Comparison of ENCODE assay signal across 30 mouse cellular contexts in the genomic region with DNA sequence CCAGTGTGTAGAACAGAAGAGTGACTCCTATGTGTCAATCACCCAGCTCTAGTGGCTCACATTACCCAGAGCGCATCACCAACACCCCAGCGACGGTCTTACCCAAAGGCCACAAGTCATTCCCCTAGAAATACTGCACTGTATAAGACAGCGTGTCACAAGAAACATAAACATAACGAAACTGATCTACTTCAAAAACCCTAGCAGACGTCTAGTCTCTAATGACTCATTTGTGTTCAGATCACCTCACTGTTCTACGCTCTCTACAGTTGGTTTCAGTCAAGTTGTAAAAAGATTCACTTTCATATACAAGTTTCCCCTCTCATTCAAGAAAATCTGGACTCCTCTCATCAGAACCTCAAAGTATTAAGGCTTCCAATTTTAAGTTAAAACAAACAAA. TPM values are rescaled to one million over a fixed set of nuclear protein-coding genes. Genes with fewer than 3 reads are reported as not detected.
"Had no signal": no experiment of that assay in that cellular context is flagged by ENCODE, and none has a peak within 500 bp of the region (broad histone marks: within the 10 kb centered on the region; RNA-seq: fewer than 3 reads in every experiment).

No protein-coding gene starts in this region.

- H3K4me3 ChIP-seq: heart, embryonic 13.5 days; heart, embryonic 15.5 days; hindbrain, embryonic 13.5 days; hindbrain, embryonic 15.5 days; intestine, embryonic 15.5 days; kidney, embryonic 15.5 days; left cerebral cortex, adult 2 months; limb, embryonic 10.5 days; limb, embryonic 12.5 days; liver, embryonic 13.5 days; liver, embryonic 15.5 days had no signal

- H3K27ac ChIP-seq: heart, embryonic 13.5 days; heart, embryonic 15.5 days; hindbrain, embryonic 13.5 days; hindbrain, embryonic 15.5 days; hindbrain, postnatal 0 days; intestine, embryonic 15.5 days; kidney, embryonic 15.5 days; kidney, postnatal 0 days; left cerebral cortex, adult 2 months; limb, embryonic 10.5 days; limb, embryonic 12.5 days; liver, embryonic 13.5 days; liver, embryonic 15.5 days had no signal

- H3K27me3 ChIP-seq: heart, embryonic 13.5 days; heart, embryonic 15.5 days; intestine, embryonic 15.5 days; kidney, embryonic 15.5 days; liver, embryonic 13.5 days; liver, embryonic 15.5 days had no signal

- DNase-seq: gastrocnemius, postnatal 14 days; gastrocnemius, postnatal 36 days; heart, adult 18-20 months; heart, postnatal 14 days; heart, postnatal 36 days; kidney, adult 2 months; kidney, adult 9 months; kidney, postnatal 14 days; kidney, postnatal 36 days; layer of hippocampus, adult 9-11 months; layer of hippocampus, postnatal 36 days; liver; liver, embryonic 13.5 days had no signal

- H3K9ac ChIP-seq: heart, embryonic 13.5 days; heart, embryonic 15.5 days; hindbrain, embryonic 13.5 days; hindbrain, embryonic 15.5 days; intestine, embryonic 15.5 days; kidney, embryonic 15.5 days; limb, embryonic 12.5 days; liver, embryonic 13.5 days; liver, embryonic 15.5 days had no signal

- H3K9me3 ChIP-seq: heart, embryonic 13.5 days; heart, embryonic 15.5 days; hindbrain, embryonic 13.5 days; hindbrain, embryonic 15.5 days; intestine, embryonic 15.5 days; kidney, embryonic 15.5 days; limb, embryonic 10.5 days; limb, embryonic 12.5 days; liver, embryonic 13.5 days; liver, embryonic 15.5 days had no signal

- H3K4me2 ChIP-seq: heart, embryonic 11.5 days; heart, embryonic 13.5 days; heart, embryonic 15.5 days; hindbrain, embryonic 13.5 days; hindbrain, embryonic 15.5 days; intestine, embryonic 15.5 days; kidney, embryonic 15.5 days; limb, embryonic 12.5 days; liver, embryonic 11.5 days; liver, embryonic 15.5 days had no signal

RNA-seq across cellular contexts. Expression of gene Cdkn3, which starts 58.4 kb away (rescaled TPM):
- total RNA-seq: gastrocnemius, adult 18-20 months; gastrocnemius, adult 8-10 months; layer of hippocampus, adult 18-20 months; layer of hippocampus, postnatal 36 days had no signal
